Mouse (Mus musculus): Measurements from ENCODE around the gene 1600014C23Rik.

The 1600014C23Rik gene

GRCm38 (mm10) chr17:45727983-45728723 is 5.5 kb downstream of the 1600014C23Rik start:
- peak in 1 of 2 experiments; percentile 52 for DNase-seq (ENCODE audit: inconsistent age in 2 of 2, low spot score in 1 of 2)

GRCm38 (mm10) chr17:45727481-45727880 is 6.2 kb downstream of the 1600014C23Rik start:
- DNase-seq (ENCODE audit: inconsistent age in 2 of 2, low spot score in 1 of 2), result no peak

GRCm38 (mm10) chr17:45726249-45726648 is 7.4 kb downstream of the 1600014C23Rik start:
- DNase-seq (ENCODE audit: inconsistent age in 2 of 2, low spot score in 1 of 2), result no peak

GRCm38 (mm10) chr17:45724574-45724921 is 9.1 kb downstream of the 1600014C23Rik start:
- no peak for DNase-seq (ENCODE audit: inconsistent age in 2 of 2, low spot score in 1 of 2)

- DNase-seq (ENCODE audit: inconsistent age in 2 of 2, low spot score in 1 of 2), result peak; percentile 75 to 93
These were observed 9.7 kb downstream of the 1600014C23Rik start for GRCm38 (mm10) chr17:45723732-45724573.

GRCm38 (mm10) chr17:45718323-45718722 is 15.3 kb downstream of the 1600014C23Rik start:
- peak; percentile 73 to 90 for DNase-seq (ENCODE audit: inconsistent age in 2 of 2, low spot score in 1 of 2)

GRCm38 (mm10) chr17:45711525-45711924 is 22.1 kb downstream of the 1600014C23Rik start:
- DNase-seq (ENCODE audit: inconsistent age in 2 of 2, low spot score in 1 of 2), result no peak

GRCm38 (mm10) chr17:45710407-45710806 is 23.2 kb downstream of the 1600014C23Rik start:
- no peak for DNase-seq (ENCODE audit: inconsistent age in 2 of 2, low spot score in 1 of 2)

- DNase-seq (ENCODE audit: inconsistent age in 2 of 2, low spot score in 1 of 2), result no peak
These were observed 23.8 kb downstream of the 1600014C23Rik start for GRCm38 (mm10) chr17:45709829-45710228.

- no peak for DNase-seq (ENCODE audit: inconsistent age in 2 of 2, low spot score in 1 of 2)
These were observed 25.5 kb downstream of the 1600014C23Rik start for GRCm38 (mm10) chr17:45708179-45708578.

GRCm38 (mm10) chr17:45707376-45707775 is 26.3 kb downstream of the 1600014C23Rik start:
- DNase-seq (ENCODE audit: inconsistent age in 2 of 2, low spot score in 1 of 2), result no peak

GRCm38 (mm10) chr17:45706796-45707195 is 26.8 kb downstream of the 1600014C23Rik start:
- DNase-seq (ENCODE audit: inconsistent age in 2 of 2, low spot score in 1 of 2), result no peak

GRCm38 (mm10) chr17:45703187-45703586 is 30.5 kb downstream of the 1600014C23Rik start:
- DNase-seq (ENCODE audit: inconsistent age in 2 of 2, low spot score in 1 of 2), result no peak

- DNase-seq (ENCODE audit: inconsistent age in 2 of 2, low spot score in 1 of 2), result no peak
These were observed 31.4 kb downstream of the 1600014C23Rik start for GRCm38 (mm10) chr17:45702254-45702653.

GRCm38 (mm10) chr17:45701236-45701591 is 32.4 kb downstream of the 1600014C23Rik start:
- DNase-seq (ENCODE audit: inconsistent age in 2 of 2, low spot score in 1 of 2), result no peak

GRCm38 (mm10) chr17:45700496-45701235 is 33.0 kb downstream of the 1600014C23Rik start:
- DNase-seq (ENCODE audit: inconsistent age in 2 of 2, low spot score in 1 of 2), result no peak

GRCm38 (mm10) chr17:45699039-45699740 is 34.5 kb downstream of the 1600014C23Rik start:
- DNase-seq (ENCODE audit: inconsistent age in 2 of 2, low spot score in 1 of 2), result no peak

- no peak for DNase-seq (ENCODE audit: inconsistent age in 2 of 2, low spot score in 1 of 2)
These were observed 35.3 kb downstream of the 1600014C23Rik start for GRCm38 (mm10) chr17:45698368-45698767.

GRCm38 (mm10) chr17:45696981-45697380 is 36.7 kb downstream of the 1600014C23Rik start:
- no peak for DNase-seq (ENCODE audit: inconsistent age in 2 of 2, low spot score in 1 of 2)

GRCm38 (mm10) chr17:45695227-45696120 is 38.2 kb downstream of the 1600014C23Rik start:
- peak; percentile 57 to 67 for DNase-seq (ENCODE audit: inconsistent age in 2 of 2, low spot score in 1 of 2)
